Mouse (Mus musculus): ENCODE data around the gene Glce. TPM values are rescaled to one million over a fixed set of nuclear protein-coding genes. Genes with fewer than 3 reads are reported as not detected.

Gene Glce
- polyA plus RNA-seq, 1 experiment from 2014 or later: 4.8 TPM

GRCm38 (mm10) chr9:62008360-62008759 is 114.1 kb downstream of the Glce start:
- H3K4me2 ChIP-seq: peak overlapping the region; percentile 20; the same call in 1 of the 2 replicates
- H3K4me1 ChIP-seq (replicated peaks): peaks cover 15% of the 10 kb centered on the region; the same call in 1 of the 2 replicates
- no peak overlapping the region for H3K27ac ChIP-seq (replicated peaks)
- H3K36me3 ChIP-seq (replicated peaks): no peaks in the 10 kb centered on the region
- ATAC-seq (ENCODE audit: insufficient read depth): no peak
- no peak overlapping the region for H3K4me3 ChIP-seq (replicated peaks)
- no peaks in the 10 kb centered on the region for H3K27me3 ChIP-seq
- H3K9ac ChIP-seq: no peak overlapping the region
- no peaks in the 10 kb centered on the region for H3K9me3 ChIP-seq (replicated peaks)
- 57% methylated on average over 5 of the region's 5 CpGs for WGBS (ENCODE audit: insufficient replicate concordance)

Small RNA genes within 50 kb of the gene (microRNA-seq; reads per million reads assigned to microRNA genes)
- gene Mir5133: 4.3 reads per million, percentile 13 among the genes with 10 or more reads in this experiment

Other genes starting within 250 kb of the Glce start
- gene Rplp1, start 208.1 kb downstream of the Glce start, polyA plus RNA-seq (2015; fragmentation: Nextera tagmentation; extraction: Ambion mirVana): 831 and 882 TPM in 2 replicates
- 66.2 and 66.9 TPM in 2 replicates for gene Kif23, start 175.9 kb downstream of the Glce start, polyA plus RNA-seq (2015; fragmentation: Nextera tagmentation; extraction: Ambion mirVana)
- gene Paqr5, start 95.8 kb downstream of the Glce start, polyA plus RNA-seq (2015; fragmentation: Nextera tagmentation; extraction: Ambion mirVana): 0.23 and 0.53 TPM in 2 replicates
- gene Spesp1, start 159.6 kb upstream of the Glce start, polyA plus RNA-seq (2015; fragmentation: Nextera tagmentation; extraction: Ambion mirVana): not detected in 2 replicates
- 48.5 and 63.7 TPM in 2 replicates for gene Anp32a, start 218.6 kb upstream of the Glce start, polyA plus RNA-seq (2015; fragmentation: Nextera tagmentation; extraction: Ambion mirVana)

Measured in liver, embryonic 15.5 days (tissue).